Mouse (Mus musculus) telencephalon, adult 2 months (tissue): ENCODE data around the gene Tmem82.

Source experiments
- DNase-seq: peaks from one replicate; pipeline ENCODE4 v3.0.0-alpha.2; 2011; ENCODE audit warnings: low read depth, low spot score

Gene Tmem82

GRCm38 (mm10) chr4:141618565-141619243, at the start of gene Tmem82:
Gene Tmem82, minus strand, starts transcription at chr4:141618633.
- DNase-seq = no peak

- DNase-seq = no peak
Observed at GRCm38 (mm10) chr4:141664799-141665198, 46.4 kb upstream of the Tmem82 start, which contains the start of gene Plekhm2. Gene Plekhm2, minus strand, starts transcription at chr4:141664899.

- DNase-seq = no peak
Observed at GRCm38 (mm10) chr4:141664011-141664745, 45.7 kb upstream of the Tmem82 start.

- no peak for DNase-seq
Observed at GRCm38 (mm10) chr4:141663122-141663931, 44.9 kb upstream of the Tmem82 start.

GRCm38 (mm10) chr4:141660884-141661283, 42.5 kb upstream of the Tmem82 start:
- DNase-seq = no peak

GRCm38 (mm10) chr4:141659739-141660138, 41.3 kb upstream of the Tmem82 start:
- no peak for DNase-seq

GRCm38 (mm10) chr4:141658846-141659484, 40.5 kb upstream of the Tmem82 start:
- DNase-seq = no peak

GRCm38 (mm10) chr4:141656932-141657331, 38.5 kb upstream of the Tmem82 start:
- no peak for DNase-seq

GRCm38 (mm10) chr4:141655908-141656608, 37.6 kb upstream of the Tmem82 start:
- no peak for DNase-seq

GRCm38 (mm10) chr4:141654509-141654908, 36.1 kb upstream of the Tmem82 start:
- no peak for DNase-seq

GRCm38 (mm10) chr4:141653813-141654212, 35.4 kb upstream of the Tmem82 start:
- DNase-seq = no peak

- DNase-seq = no peak
Observed at GRCm38 (mm10) chr4:141653044-141653443, 34.6 kb upstream of the Tmem82 start.

GRCm38 (mm10) chr4:141651944-141652343, 33.5 kb upstream of the Tmem82 start:
- DNase-seq = no peak

- no peak for DNase-seq
Observed at GRCm38 (mm10) chr4:141651286-141651685, 32.9 kb upstream of the Tmem82 start.

GRCm38 (mm10) chr4:141649244-141649643, 30.8 kb upstream of the Tmem82 start:
- DNase-seq = no peak

- no peak for DNase-seq
Observed at GRCm38 (mm10) chr4:141648262-141648661, 29.8 kb upstream of the Tmem82 start.

GRCm38 (mm10) chr4:141647187-141647586, 28.8 kb upstream of the Tmem82 start:
- DNase-seq = no peak

- no peak for DNase-seq
Observed at GRCm38 (mm10) chr4:141645988-141646387, 27.6 kb upstream of the Tmem82 start.

- DNase-seq = peak; percentile 61
Observed at GRCm38 (mm10) chr4:141643118-141643855, 24.9 kb upstream of the Tmem82 start.
